8 mouse cellular contexts compared by ENCODE assay signal in the genomic region with DNA sequence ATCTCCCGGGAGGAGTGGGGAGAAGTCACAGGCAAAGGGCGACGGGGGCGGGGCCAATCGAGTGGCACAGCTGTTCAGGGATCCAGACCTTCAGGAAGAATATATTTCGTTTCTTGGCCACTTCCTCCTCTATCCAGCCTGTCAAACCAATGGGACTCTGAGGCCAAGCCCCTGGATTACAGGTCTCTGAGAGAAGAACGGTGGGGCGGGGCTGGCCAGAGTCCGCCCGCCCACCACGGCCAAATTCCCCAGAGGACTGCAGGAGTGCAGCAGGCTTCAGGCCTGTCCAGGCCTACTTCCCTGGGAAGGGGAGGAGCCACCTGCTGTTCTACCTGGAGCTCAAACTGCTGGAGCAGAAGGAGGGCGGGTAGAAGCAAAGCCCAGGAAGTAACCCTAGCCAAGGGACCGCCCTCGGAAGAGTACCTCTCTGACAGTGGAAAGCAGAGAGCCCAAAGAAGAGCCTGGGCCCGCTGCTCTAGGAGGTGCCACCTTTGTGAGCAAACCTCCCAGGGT. TPM values are rescaled to one million over a fixed set of nuclear protein-coding genes. Genes with fewer than 3 reads are reported as not detected.
DNase-seq lines count a peak whose midpoint lies in the region; ATAC-seq lines count a peak whose summit lies in the region.

Ptpn6 (minus strand) TSS at position 204 of the 513 bp plus-strand sequence.

- no peak within 1 kb of the TSS for H3K4me3 ChIP-seq in embryonic facial prominence, embryonic 11.5 days (ENCODE audit: low read depth, low read length)
- peak within 1 kb of the TSS; percentile 26 for H3K4me3 ChIP-seq in intestine, embryonic 15.5 days (replicated peaks)
- H3K4me3 ChIP-seq in liver, embryonic 15.5 days (replicated peaks) = peak within 1 kb of the TSS; percentile 21

- H3K9ac ChIP-seq in embryonic facial prominence, embryonic 11.5 days (replicated peaks; ENCODE audit: low read length) = no peak within 1 kb of the TSS; the same call in 1 of the 2 replicates
- no peak within 1 kb of the TSS for H3K9ac ChIP-seq in intestine, embryonic 15.5 days
- H3K9ac ChIP-seq in liver, embryonic 15.5 days = peak within 1 kb of the TSS; percentile 31; the same call in 1 of the 2 replicates

- no peak within 1 kb of the TSS for H3K27ac ChIP-seq in embryonic facial prominence, embryonic 11.5 days (replicated peaks; ENCODE audit: low read depth, low read length)
- H3K27ac ChIP-seq in intestine, embryonic 15.5 days = peak within 1 kb of the TSS; percentile 74
- peak within 1 kb of the TSS; percentile 97 for H3K27ac ChIP-seq in liver, embryonic 15.5 days (replicated peaks)

- no peak within 1 kb of the TSS for H3K4me2 ChIP-seq in embryonic facial prominence, embryonic 11.5 days (ENCODE audit: low read depth, low read length)
- peak within 1 kb of the TSS; percentile 48 for H3K4me2 ChIP-seq in intestine, embryonic 15.5 days (replicated peaks)
- H3K4me2 ChIP-seq in liver, embryonic 15.5 days = peak within 1 kb of the TSS; percentile 98

- 24% methylated on average over 15 of the region's 15 CpGs for whole genome bisulfite sequencing in embryonic facial prominence, embryonic 11.5 days
- 15% methylated on average over 15 of the region's 15 CpGs for WGBS in intestine, embryonic 15.5 days
- WGBS in liver, embryonic 15.5 days (ENCODE audit: insufficient replicate concordance) = 20% methylated on average over 15 of the region's 15 CpGs

- no peaks in the 10 kb centered on the region for H3K27me3 ChIP-seq in embryonic facial prominence, embryonic 11.5 days (ENCODE audit: control insufficient read depth, insufficient read depth, low read length)
- H3K27me3 ChIP-seq in intestine, embryonic 15.5 days (replicated peaks) = no peaks in the 10 kb centered on the region
- no peaks in the 10 kb centered on the region for H3K27me3 ChIP-seq in liver, embryonic 15.5 days

- DNase-seq in ovary, adult 18-20 months (ENCODE audit: low spot score) = peak; percentile 56
- no peak for DNase-seq in ovary, postnatal 14 days (ENCODE audit: low spot score)
- DNase-seq in embryonic facial prominence, embryonic 11.5 days (ENCODE audit: low spot score) = peak; percentile 60
- DNase-seq in naive thymus-derived CD4-positive, alpha-beta T cell, adult 2 months (ENCODE audit: low read depth) = peak; percentile 68
- no peak for DNase-seq in right cerebral cortex, adult 18-20 months

- no peaks in the 10 kb centered on the region for H3K4me1 ChIP-seq in embryonic facial prominence, embryonic 11.5 days (ENCODE audit: control insufficient read depth, insufficient read depth, low read length)
- peaks cover 14% of the 10 kb centered on the region for H3K4me1 ChIP-seq in intestine, embryonic 15.5 days (replicated peaks)
- H3K4me1 ChIP-seq in liver, embryonic 15.5 days (replicated peaks) = peaks cover 51% of the 10 kb centered on the region

- H3K9me3 ChIP-seq in embryonic facial prominence, embryonic 11.5 days (replicated peaks; ENCODE audit: control insufficient read depth, low read length) = no peaks in the 10 kb centered on the region
- H3K9me3 ChIP-seq in intestine, embryonic 15.5 days = no peaks in the 10 kb centered on the region
- H3K9me3 ChIP-seq in liver, embryonic 15.5 days (replicated peaks) = no peaks in the 10 kb centered on the region

- peaks cover 4% of the 10 kb centered on the region; the same call in 1 of the 2 replicates for H3K36me3 ChIP-seq in embryonic facial prominence, embryonic 11.5 days (replicated peaks; ENCODE audit: control insufficient read depth, insufficient read depth, low read depth, low read length)
- peaks cover 7% of the 10 kb centered on the region; the same call in 1 of the 2 replicates for H3K36me3 ChIP-seq in intestine, embryonic 15.5 days
- H3K36me3 ChIP-seq in liver, embryonic 15.5 days (replicated peaks) = no peaks in the 10 kb centered on the region

- peak; percentile 14; the same call in 1 of the 2 replicates for ATAC-seq in embryonic facial prominence, embryonic 11.5 days (replicated peaks; ENCODE audit: insufficient number of reproducible peaks, low FRiP score, low TSS enrichment, low read depth)
- peak; percentile 86 for ATAC-seq in intestine, embryonic 15.5 days
- ATAC-seq in liver, embryonic 15.5 days (ENCODE audit: insufficient read depth) = peak; percentile 40
- ATAC-seq in frontal cortex, adult (ENCODE audit: low TSS enrichment) = no peak

RNA-seq across cellular contexts. Expression of gene Ptpn6, which starts in this region (rescaled TPM):
- polyA plus RNA-seq in embryonic facial prominence, embryonic 11.5 days (2014; fragmentation: Nextera tagmentation; extraction: Ambion mirVana) = 6.0 and 11.2 TPM in 2 replicates
- 16.7 and 17.7 TPM in 2 replicates for polyA plus RNA-seq in intestine, embryonic 15.5 days (2015; fragmentation: Nextera tagmentation; extraction: Ambion mirVana)
- polyA plus RNA-seq in liver, embryonic 15.5 days (2015; fragmentation: Nextera tagmentation; extraction: Ambion mirVana) = 38.1 and 43.7 TPM in 2 replicates

Comparison
In these comparisons a context has a peak if more than half of its experiments do, and no peak if none do; other contexts are left out.
1. DNase-seq: peak in ovary, adult 18-20 months (single experiment), embryonic facial prominence, embryonic 11.5 days (single experiment) and naive thymus-derived CD4-positive, alpha-beta T cell, adult 2 months (single experiment); none in ovary, postnatal 14 days (single experiment) and right cerebral cortex, adult 18-20 months (single experiment).